Mouse (Mus musculus) urinary bladder, postnatal 36 days (tissue): ENCODE data around the gene Nrip1.
A peak's percentile ranks its signal among the peaks of the same experiment; 100 is the strongest.

Source experiments
- DNase-seq, 2 experiments: peaks; one replicate each; pipeline ENCODE4 v3.0.0; 2022; ENCODE audit warnings: low spot score in 2 of 2, mixed read lengths in 1 of 2

Gene Nrip1

DNA sequence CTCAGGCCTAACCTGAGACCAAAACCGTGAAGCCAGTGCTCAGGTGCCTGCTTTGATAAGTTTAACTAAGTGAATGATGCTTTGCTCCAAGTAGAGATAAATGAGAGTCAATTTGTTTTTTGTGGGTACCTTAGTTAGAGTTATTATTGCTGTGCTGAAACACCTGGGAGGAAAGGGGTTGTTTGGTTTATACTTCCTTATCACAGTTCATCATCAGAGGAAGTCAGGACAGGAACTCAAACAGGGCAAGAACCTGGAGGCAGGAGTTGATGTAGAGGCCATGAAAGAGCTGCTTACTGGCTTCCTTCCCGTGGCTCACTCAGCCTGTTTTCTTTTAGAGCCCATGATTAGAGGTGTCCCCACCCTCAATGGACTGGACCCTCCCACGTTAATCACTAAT, 89.8 kb downstream of the Nrip1 start:
- DNase-seq, result no peak

DNA sequence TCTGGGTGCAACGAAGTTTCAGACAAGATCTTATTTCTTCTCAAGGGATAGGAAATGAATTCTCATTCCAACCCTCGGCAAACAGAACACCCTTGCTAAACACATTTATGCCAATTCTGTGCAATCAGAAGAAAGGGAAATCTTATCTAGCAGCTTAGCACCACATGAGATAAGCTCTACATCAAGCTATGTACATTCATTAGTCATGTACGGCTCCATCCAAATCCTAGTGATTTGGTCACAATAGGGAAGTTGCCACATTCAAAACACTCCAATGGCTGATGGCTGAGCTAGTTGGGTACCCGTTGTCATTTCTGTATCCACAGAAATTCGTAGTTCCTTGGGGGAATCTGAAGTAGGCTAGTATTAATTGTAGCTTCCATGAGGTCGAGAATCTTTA, 91.8 kb downstream of the Nrip1 start:
- no peak for DNase-seq

DNA sequence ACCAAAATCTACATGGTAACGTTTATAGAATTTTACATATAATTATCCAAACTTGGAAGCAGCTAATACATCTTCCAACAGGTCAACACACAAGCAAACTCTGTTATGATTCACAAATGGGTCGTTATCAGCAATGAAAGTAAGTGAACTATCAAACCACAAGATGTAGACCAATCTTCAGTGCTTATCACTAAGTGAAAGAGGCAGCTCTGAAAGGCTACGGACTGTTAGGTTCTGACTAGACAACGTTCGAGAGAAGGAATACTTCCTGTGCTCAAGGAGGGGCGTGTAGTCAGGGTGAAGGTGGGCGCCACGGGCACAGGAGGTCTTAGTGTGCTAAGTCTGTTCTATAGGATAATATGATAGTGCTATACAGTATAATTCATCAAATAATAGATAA, 93.3 kb downstream of the Nrip1 start:
- no peak for DNase-seq

DNA sequence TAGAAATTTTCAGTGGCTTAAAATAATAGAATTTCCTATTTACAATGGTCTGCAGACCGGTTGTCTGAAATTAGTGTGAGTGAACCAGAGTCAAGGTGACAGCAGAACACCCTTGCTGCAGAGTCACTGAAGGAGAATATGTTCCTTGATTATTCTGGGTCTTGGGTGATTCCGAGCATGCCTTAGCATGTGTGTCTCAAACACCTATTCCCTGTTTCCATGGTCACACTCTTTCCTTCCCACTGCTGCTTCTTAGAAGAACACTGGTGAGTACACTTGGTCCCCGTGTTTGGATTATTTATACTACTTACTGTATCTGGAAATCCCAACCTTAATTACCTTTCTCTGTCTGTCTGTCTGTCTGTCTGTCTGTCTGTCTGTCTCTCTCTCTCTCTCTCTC, 97.4 kb downstream of the Nrip1 start:
- no peak for DNase-seq

DNA sequence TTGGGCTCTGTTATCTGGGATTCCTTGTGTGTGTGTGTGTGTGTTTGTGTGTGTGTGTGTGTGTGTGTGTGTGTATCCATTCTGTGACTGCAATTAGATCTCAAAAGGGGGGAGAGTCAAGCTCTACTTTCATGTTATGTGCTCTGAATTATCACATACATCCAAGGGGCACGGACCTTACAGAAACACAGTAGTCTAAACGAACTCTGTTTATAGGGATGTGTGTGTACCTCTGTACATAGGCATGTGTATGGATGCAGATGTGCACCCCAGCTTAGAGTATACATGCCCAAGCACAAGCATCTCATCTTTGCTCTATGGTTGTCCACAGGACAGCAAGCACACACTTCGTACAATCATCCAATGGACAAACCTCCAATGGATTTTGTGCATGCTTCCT, 98.0 kb downstream of the Nrip1 start:
- DNase-seq, result no peak

DNA sequence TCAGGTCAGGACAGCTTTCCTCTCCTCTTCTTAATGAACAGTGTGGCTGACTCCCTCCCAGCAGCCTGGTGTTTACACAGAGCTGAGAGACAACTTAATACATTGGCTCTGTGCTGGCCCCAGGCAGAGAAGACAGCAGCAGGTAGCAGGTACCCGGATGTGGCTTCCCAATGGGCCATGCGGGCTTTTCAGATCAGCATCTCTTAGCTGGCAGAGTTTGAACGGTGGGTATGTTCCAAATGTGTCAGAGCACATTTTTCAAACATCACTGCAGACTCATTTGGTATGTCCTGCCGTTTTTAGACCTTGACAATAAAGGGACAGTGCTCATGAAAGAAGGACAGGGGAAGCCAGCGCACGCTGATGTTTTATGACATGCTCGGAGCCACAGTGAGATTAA, 98.5 kb downstream of the Nrip1 start:
- DNase-seq, result no peak

DNA sequence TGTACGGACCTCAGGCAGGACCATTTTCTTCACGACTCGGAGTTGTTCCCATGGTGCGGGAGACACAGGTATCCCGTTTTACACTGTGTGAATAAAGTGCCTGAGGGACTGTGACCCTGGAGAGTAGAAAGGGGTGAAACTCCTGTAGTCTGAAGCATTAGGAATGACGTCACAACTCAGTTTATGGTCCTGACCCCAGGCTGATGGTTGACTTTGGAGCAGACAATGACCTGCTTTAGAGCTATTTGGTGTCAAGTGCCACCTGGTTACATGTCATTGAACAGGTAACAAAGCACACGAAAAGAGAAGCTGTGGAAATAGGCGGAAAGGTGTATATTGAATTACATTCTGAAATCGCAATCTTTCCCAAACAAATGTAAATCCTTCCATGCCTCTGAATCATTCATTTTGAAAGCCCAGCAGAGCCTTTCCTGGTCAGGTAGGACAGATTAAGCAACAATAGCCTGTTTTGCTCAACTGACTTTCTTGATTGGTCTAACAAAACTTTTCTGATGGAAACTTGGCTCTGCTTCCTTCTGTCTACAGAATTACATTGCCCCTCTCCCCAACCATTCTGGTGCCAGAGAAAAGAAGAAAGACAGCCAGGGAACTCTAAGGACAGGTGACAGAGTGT, 106.9 kb downstream of the Nrip1 start:
- no peak for DNase-seq

DNA sequence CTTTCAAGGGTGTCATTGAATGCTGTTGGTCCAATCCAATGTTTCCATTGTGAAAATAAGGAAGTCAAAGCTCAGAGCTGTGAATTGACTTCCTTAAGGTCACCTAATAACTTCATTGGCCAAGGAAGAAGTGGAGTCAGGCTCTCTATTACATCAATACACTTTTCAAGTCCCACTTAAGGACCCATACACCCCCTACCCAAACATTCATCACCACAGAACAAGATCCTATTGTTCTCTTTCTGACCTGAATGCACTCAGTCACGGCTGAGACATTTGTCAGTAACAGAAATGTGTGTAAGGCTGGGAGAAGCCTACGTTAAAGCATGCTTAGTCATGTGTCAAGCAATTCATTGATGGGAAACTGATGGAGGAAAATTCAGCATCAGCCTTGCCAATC, 107.8 kb downstream of the Nrip1 start:
- no peak for DNase-seq

DNA sequence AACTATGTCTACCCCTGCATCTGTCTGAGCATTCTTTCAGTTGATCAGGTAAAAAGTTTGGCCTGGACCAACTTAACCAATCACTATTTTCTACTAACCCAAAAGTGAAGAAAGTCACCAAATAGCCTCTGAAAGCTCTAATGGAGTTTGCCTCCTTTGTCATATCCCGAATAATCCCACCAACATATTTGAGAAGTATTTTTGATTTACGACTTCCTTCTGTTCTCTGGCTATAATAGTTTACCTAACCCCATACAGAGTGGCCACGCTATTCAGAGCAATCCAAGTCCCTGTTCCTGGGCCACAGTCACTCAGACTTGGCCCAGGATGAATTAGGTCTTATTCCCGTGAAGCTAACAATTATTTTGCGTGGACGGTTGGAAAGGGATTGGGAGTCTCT, 108.3 kb downstream of the Nrip1 start:
- no peak for DNase-seq

DNA sequence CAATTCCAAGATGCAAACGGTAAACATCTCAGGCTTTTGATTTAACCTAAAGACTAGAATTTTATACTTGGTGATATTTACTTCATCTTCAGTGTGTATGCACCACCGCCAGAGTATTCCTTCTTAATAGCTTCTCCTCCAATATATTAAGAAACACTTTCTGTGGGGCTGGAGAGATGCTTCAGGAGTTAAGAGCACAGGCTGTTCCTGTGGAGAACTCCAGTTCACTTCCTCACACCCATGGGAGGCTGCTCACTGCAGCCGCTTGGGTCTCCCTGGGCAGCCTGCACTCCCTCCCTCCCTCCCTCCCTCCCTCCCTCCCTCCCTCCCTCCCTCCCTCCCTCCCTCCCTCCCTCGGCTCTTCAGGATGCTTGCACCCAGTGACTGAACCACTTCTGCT, 110.2 kb downstream of the Nrip1 start:
- DNase-seq, result no peak

DNA sequence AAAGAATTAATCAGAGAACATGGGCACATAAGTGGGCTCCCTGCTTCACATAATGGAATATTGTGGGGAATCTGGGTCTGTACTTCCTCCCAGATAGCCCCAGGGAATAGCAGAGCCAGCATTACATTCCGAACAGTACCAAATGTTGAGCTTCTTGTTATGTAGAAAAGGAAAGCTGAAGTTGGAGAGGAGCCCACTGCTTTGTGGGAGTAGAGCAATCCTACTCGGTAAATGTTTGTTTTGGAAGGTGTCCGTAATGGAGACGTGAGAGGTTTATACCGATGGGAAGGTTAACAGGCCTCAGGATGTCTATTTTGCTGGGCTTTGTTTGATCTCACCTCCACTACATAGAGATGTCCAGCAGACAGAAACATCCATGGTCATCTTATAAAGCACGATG, 113.3 kb downstream of the Nrip1 start:
- DNase-seq, result no peak

DNA sequence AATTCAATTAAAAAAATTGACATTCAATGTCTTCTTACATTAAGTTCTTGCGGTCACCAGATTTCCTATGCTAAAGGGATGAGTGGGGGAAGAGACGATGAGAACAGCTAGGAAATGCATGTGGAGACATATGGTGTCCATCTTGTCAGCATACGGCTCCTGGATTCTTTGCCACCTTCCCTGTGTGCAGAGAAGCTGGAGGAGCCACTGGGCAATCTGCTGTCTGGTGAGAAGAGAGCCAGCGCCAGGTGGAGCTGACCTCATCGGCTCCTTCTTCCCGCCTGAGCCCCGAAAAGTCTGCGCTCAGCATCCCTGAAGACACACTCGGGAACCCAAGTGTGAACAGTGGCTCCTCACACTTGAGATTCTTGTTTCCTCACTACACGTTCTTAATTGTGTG, 121.8 kb downstream of the Nrip1 start:
- no peak for DNase-seq

DNA sequence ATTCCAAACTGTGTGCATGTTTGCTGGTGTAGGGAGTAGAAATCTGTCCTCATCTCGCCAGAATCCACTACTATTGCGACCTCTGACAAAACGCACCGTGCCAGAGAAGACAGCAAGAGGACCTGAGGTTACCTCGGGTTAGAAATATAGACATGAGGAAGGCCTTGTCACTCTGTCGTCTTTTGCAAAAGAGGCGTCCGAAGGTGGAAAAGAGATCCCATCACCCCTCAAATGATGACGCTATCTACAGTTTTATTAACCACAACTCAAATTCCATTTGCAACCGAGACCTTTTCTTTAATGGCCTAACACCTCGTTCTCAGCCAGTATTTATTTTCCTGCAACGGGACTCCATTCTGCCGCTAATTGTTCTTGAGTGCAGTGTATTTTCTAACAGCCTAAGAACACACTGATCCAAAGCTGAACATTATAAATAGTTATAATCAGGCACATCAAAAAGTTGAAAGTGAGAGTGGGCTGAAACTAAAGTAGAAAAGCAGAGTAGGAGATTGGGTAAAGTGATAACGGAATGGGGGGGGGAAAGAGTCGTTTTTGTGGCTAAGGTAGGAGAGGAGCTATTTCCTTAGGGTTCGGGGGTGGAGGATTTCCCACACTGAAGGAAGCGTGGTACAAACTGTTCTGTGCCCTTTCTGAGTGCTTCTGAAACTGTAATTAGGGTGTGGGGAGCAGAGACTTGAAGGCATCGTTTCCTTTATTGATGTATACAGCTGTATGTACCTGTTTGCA, 124.1 kb downstream of the Nrip1 start:
- no peak for DNase-seq

DNA sequence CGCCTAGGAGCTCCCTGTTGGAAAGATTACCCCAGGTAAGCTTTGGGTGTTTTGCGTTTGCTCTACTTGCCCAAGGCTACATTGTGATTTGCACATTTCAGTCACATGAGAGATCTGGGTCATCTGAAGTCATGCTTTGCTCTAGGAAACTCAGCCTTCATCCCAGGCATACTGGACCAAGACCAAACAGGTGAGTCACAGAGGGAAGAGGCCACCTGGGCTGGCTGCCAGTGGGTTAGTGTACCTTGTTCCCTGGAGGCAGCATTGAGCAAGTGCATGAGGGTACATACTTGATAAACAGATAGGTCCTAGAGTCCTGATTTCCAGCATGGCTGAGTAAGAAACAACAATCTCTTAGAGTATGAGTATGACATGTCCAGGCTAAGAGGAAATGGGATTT, 130.8 kb downstream of the Nrip1 start:
- peak; percentile 55 to 65 for DNase-seq

DNA sequence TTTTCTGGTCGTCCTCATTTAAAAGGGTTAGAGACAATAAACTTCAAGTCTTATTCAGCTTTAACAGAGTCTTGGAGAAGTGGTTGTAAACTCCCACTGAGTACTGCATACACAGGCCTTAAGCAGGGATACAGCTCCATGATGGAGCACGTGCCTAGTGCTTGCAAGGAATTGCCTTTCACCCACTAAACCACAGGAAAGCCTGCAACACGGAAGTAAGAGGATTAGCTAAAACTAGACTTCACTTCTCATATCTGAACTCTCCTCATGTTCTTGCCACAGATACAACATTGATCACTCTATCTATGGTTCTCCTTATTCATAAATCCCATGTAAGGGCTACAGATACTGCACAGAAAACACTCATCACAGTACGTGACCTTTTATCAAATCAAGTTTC, 132.4 kb downstream of the Nrip1 start:
- DNase-seq, result no peak

DNA sequence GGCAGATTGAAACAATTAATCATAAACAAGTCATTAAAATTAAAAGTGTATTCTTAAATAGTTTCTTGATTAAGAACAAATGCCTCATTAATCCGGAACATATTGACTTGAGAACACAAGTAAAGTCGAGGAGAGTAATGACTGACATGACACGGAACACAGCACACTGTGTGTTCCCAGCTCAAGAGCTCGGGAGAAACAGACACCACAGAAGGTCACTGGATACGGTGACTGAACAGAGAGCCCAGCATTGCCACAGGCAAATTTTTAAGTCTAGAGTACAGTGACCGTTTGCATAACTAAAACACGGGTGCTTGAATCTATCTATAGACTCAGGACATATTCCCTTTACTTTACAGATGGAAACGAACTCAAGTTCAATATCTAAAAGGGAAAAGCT, 134.3 kb downstream of the Nrip1 start:
- no peak for DNase-seq

DNA sequence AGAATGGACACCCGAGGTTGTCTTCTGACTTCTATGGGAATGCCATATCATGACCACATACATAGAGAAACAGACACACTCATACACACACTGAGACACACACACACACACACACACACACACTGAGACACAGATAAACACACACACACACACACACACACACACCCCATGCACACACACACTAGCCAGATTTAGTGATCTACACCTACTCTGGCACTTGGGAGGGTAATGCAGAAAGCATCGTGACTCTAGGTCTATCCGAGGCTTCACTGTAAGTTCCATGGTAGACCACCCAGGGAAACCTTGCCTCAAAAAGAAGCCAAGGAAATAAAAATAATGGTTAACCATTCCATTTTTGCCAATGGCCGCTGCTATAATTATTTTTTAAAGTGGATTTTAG, 134.8 kb downstream of the Nrip1 start:
- no peak for DNase-seq
